Mouse (Mus musculus): ENCODE data around the gene Esr1.

DNA sequence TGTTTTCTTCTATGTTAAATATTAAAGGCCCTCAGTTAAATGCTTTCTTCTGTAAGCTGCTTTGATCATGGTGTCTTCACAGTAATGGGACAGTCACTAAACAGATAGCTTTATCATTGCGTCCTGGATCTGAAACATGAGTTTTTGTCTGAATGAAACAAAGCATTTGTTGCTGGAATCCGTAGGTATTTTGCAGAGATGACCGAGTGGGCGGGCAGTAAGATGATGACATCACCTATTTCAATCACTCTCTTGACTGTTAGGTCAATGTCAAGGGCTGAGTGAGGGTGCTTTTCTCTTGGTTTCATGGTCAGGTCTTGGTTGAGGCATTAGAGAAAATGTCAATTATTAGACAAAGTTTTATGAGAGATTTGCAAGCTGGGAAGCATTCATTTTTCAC, 307.7 kb downstream of the Esr1 start:
- no peak for TF ChIP-seq CTCF (IDR thresholded peaks at IDR 0.05; ENCODE audit: low read depth, low read length)
- TF ChIP-seq POLR2A (IDR thresholded peaks at IDR 0.05; ENCODE audit: extremely low read depth, insufficient read depth, low read length), result no peak
